Mouse (Mus musculus) testis, postnatal 14 days (tissue): ENCODE data around the gene Gm10600.
"Not testable (repeated sequence)": the region's sequence is repeated elsewhere in the genome, so short reads cannot be mapped to it uniquely, and the experiment has no call there.

ENCODE experiments used
- DNase-seq: peaks from one replicate; pipeline ENCODE4 v3.0.0; 2021; ENCODE audit warnings: low spot score

Gene Gm10600

GRCm38 (mm10) chr4:42240339-42240738, at the start of gene Gm10600:
Gene Gm10600 (plus strand): TSS chr4:42240639.
- DNase-seq = not testable (repeated sequence)

- not testable (repeated sequence) for DNase-seq
These were observed 15.0 kb downstream of the Gm10600 start, which contains the start of gene Ccl21b for GRCm38 (mm10) chr4:42255467-42255866. Gene Ccl21b (plus strand): TSS chr4:42255767.
